Mouse (Mus musculus) hindbrain, postnatal 0 days (tissue): ENCODE results near the gene Brd7. TPM values are rescaled to one million over a fixed set of nuclear protein-coding genes. Genes with fewer than 3 reads are reported as not detected.

Source experiments
- ATAC-seq: fragments of 200-750 bp; cut with Nextera tagmentation; 2 replicates; pipeline ENCODE4 v1.8.0; 2017; ENCODE audit warnings: mild to moderate bottlenecking, moderate TSS enrichment, moderate library complexity
- DNase-seq: peaks from one replicate; pipeline ENCODE4 v3.0.0-alpha.2; 2015; ENCODE audit warnings: low spot score
- H3K27ac ChIP-seq: fragments of 300-500 bp; sonication (generic); 2 replicates; pipeline ENCODE4 v1.5.1; 2014; ENCODE audit warnings: mild to moderate bottlenecking
- H3K27me3 ChIP-seq: fragments of 300-500 bp; sonication (generic); 2 replicates; pipeline ENCODE4 v1.6.1; 2014; ENCODE audit warnings: low read length, mixed read lengths; ENCODE audit not compliant: insufficient read depth
- H3K36me3 ChIP-seq: fragments of 300-500 bp; sonication (generic); 2 replicates; pipeline ENCODE4 v1.6.1; 2014; ENCODE audit warnings: low read length, mixed read lengths; ENCODE audit not compliant: insufficient read depth
- H3K4me1 ChIP-seq: fragments of 300-500 bp; sonication (generic); 2 replicates; pipeline ENCODE4 v1.6.1; 2014; ENCODE audit warnings: antibody characterized with exemption, low read length, mixed read lengths; ENCODE audit not compliant: insufficient read depth
- H3K4me2 ChIP-seq: fragments of 300-500 bp; sonication (generic); 2 replicates; pipeline ENCODE4 v1.6.1; 2014; ENCODE audit warnings: low read depth, mild to moderate bottlenecking, low read length, moderate library complexity, mixed read lengths
- H3K4me3 ChIP-seq: fragments of 300-500 bp; sonication (generic); 2 replicates; pipeline ENCODE4 v1.5.1; 2014; ENCODE audit warnings: low read length
- H3K9ac ChIP-seq: fragments of 300-500 bp; sonication (generic); replicated peaks from 2 replicates; pipeline ENCODE4 v1.6.1; 2014; ENCODE audit warnings: mild to moderate bottlenecking, low read length, moderate library complexity, mixed read lengths
- H3K9me3 ChIP-seq: fragments of 300-500 bp; sonication (generic); 2 replicates; pipeline ENCODE4 v1.6.1; 2016; ENCODE audit warnings: low read length, mixed read lengths
- CTCF ChIP-seq: IDR thresholded peaks from 2 replicates; pipeline ENCODE4 v1.5.1; 2016; ENCODE audit warnings: antibody characterized with exemption, control low read depth, low read depth
- WGBS: fragments of 180-500 bp; shearing (Covaris S2); extraction: QIAGEN DNeasy Blood & Tissue Kit; methylation state at CpG from one replicate; pipeline ENCODE4 v1.1.7; 2014; 5-methylcytosine and 5-hydroxymethylcytosine counted together
- polyA plus RNA-seq: library from polyadenylated mRNA; unstranded; fragments of >200 nt; fragmentation: Nextera tagmentation; extraction: Ambion mirVana; gene quantifications from 2 replicates; pipeline ENCODE4 v1.2.1, GENCODE M21; 2015
- total RNA-seq: library from RNA; depleted of rRNA; stranded (reverse); fragments of >200 nt; gene quantifications from 2 replicates; pipeline ENCODE4 v1.2.3, GENCODE M21; 2014

Brd7 gene
- total and polyA plus RNA-seq, 2 experiments from 2014 or later: 15.5 to 57.8 TPM

DNA sequence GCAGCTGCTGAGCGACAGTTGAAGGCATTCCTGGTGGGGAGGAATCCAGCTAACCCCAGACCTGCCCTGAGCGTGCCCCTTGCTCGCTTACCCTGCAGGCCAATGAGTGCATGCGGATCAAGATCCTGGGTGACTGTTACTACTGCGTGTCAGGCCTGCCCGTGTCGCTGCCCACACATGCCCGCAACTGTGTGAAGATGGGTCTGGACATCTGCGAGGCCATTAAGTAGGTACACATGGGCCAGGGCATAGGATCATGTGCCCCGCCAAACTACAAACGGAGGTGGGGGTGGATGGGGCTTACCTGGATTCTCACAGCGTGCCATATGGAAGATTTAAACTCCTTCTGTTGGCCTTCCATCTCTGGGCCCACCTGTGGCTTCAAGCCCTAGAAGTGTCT lies 48.0 kb downstream of the Brd7 start:
- no peak overlapping the region for H3K4me2 ChIP-seq
- H3K27me3 ChIP-seq: no peaks in the 10 kb centered on the region
- no peak overlapping the region for H3K27ac ChIP-seq
- H3K9me3 ChIP-seq: no peaks in the 10 kb centered on the region
- 0 out of 2 replicates have a peak, but pooled peaks cover 9% of the 10 kb centered on the region for H3K4me1 ChIP-seq
- no peak for DNase-seq
- no peaks in the 10 kb centered on the region for H3K36me3 ChIP-seq
- H3K4me3 ChIP-seq: no peak overlapping the region
- no peak for ATAC-seq
- WGBS: 92% methylated on average over 12 of the region's 12 CpGs
- no peak overlapping the region for H3K9ac ChIP-seq
- no peak for TF ChIP-seq CTCF

DNA sequence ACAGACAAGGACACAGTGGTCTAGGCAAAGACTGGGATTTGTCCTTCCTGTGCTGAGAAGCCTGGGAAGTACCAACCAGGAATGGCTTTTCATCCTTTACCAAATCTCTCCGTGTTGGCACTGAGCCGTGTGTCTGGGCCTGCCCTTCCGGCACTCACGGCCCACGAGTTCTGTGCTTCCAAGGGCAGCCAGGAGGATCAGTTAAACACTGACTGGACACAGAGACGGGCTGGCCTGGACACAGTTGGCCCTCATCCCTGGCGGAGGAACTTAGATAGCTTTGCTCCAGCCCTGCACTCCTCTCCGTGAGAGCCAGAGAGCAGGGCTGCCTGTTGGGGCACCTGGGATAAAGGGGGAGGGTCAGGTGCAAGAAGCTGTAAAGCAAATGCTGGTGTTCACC lies 49.0 kb downstream of the Brd7 start:
- ATAC-seq (no peak), DNase-seq (peak; percentile 15)
- H3K4me1 ChIP-seq: 0 out of 2 replicates have a peak, but pooled peaks cover 9% of the 10 kb centered on the region
- TF ChIP-seq CTCF: no peak
- no peak overlapping the region for H3K4me2 ChIP-seq
- no peak overlapping the region for H3K27ac ChIP-seq
- H3K4me3 ChIP-seq: no peak overlapping the region
- no peak overlapping the region for H3K9ac ChIP-seq
- H3K9me3 ChIP-seq: no peaks in the 10 kb centered on the region
- WGBS: 70% methylated on average over 8 of the region's 8 CpGs
- no peaks in the 10 kb centered on the region for H3K36me3 ChIP-seq
- H3K27me3 ChIP-seq: no peaks in the 10 kb centered on the region

DNA sequence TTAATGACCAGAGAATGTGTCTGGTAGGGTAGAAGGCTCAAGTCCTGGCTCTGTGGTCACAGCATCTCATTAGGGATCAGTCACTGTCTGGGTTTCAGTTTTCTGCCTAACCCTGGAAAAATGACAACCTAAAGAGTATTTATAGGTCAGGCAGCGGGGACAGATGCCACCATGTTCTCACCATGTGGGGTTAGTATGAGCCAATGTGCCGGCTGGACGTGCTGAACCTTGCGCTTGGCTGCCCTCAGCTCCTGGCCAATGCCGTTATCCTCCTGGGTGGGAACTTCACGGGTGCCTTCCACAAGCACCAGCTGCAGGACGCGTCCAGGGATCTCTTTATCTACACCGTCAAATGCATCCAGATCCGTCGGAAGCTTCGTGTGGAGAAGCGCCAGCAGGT lies 51.7 kb downstream of the Brd7 start:
- no peak overlapping the region for H3K27ac ChIP-seq
- no peaks in the 10 kb centered on the region for H3K36me3 ChIP-seq
- no peaks in the 10 kb centered on the region for H3K4me1 ChIP-seq
- no peak for DNase-seq
- no peak for ATAC-seq
- H3K9ac ChIP-seq: no peak overlapping the region
- TF ChIP-seq CTCF: no peak
- H3K4me3 ChIP-seq: no peak overlapping the region
- 76% methylated on average over 13 of the region's 13 CpGs for WGBS
- no peaks in the 10 kb centered on the region for H3K9me3 ChIP-seq
- H3K4me2 ChIP-seq: no peak overlapping the region
- H3K27me3 ChIP-seq: no peaks in the 10 kb centered on the region

DNA sequence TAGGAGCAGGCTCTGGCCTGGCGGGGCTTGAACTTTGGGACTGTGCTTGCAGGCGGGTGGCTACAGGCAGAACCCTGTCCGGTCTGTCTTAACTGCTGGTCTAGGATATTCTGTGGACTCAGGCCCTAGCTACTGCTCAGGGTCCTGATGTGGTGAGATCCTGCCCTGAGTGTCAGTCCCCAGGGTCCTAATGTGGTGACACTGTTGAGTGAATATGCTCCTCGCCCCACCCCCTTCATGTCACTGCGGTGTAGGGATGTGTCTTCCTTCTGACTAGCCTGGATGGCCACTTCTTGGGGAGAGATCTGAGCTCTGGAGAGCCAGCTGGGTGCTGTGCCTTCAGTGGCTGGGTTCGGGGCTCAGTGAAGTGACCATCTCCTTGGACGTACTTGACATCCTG lies 52.1 kb downstream of the Brd7 start:
- Histone ChIP-seq H3K27ac (no peak overlapping the region), H3K27me3 (no peaks in the 10 kb centered on the region)
- 94% methylated on average over 7 of the region's 7 CpGs for WGBS

DNA sequence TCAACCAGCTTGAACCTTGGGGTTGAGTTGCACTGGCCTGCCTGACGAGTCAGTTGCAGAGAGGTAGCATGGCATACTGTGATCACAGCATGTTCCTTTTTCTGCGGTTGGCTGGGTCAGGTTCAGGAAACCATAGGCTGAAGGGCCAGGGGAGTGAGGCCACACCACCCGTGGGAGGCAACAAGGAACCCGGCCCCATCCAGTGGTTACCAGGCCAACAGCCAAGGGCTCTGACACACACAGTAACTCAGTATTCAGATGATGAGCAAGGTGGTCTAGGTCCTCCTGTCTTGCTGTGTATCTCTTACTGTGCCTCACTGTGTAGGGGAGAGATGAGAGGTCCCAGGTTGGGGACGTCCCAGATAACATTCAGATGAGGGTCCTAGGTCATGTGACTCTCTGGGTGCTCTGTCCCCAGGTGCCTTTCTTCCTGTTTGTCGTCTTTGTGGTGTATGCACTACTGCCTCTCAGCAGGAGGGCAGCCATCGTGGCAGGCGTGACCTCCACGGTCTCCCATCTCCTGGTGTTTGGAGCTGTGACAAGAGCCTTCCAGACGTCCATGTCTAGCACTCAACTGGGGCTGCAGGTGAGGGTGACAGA lies 52.6 kb downstream of the Brd7 start:
- Histone ChIP-seq H3K4me2 (no peak overlapping the region), H3K4me1 (no peaks in the 10 kb centered on the region), H3K36me3 (no peaks in the 10 kb centered on the region), H3K27me3 (no peaks in the 10 kb centered on the region), H3K27ac (no peak overlapping the region), H3K9me3 (no peaks in the 10 kb centered on the region), H3K9ac (no peak overlapping the region), H3K4me3 (no peak overlapping the region)
- ATAC-seq (no peak), DNase-seq (no peak)
- no peak for TF ChIP-seq CTCF
- WGBS: 73% methylated on average over 10 of the region's 10 CpGs

More for the DNA sequence above, 52.1 kb downstream of the Brd7 start:
- Histone ChIP-seq H3K4me2 (no peak overlapping the region), H3K36me3 (no peaks in the 10 kb centered on the region), H3K4me3 (no peak overlapping the region), H3K4me1 (no peaks in the 10 kb centered on the region), H3K9me3 (no peaks in the 10 kb centered on the region), H3K9ac (no peak overlapping the region)
- ATAC-seq: no peak
- no peak for TF ChIP-seq CTCF
- no peak for DNase-seq

DNA sequence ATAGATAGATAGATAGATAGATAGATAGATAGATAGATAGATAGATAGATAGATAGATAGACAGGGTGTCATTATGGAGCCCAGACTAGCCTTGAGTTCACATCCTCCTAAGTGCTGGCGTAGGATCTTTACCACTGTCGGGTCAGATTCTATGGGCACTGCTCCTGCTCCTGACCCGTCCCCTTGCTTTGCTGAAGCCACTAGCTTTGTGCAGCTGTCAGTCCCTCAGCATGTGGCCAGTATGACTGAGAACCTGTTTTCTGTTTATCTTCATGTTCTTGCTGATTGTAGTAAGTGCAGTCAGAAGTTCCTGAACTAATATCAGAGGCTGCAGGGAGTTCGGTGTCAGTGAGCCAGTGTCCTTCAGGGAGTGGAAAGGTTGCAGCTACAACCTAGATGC lies 54.3 kb downstream of the Brd7 start:
- TF ChIP-seq CTCF: no peak
- no peaks in the 10 kb centered on the region for H3K36me3 ChIP-seq
- DNase-seq (no peak), ATAC-seq (no peak)
- H3K4me3 ChIP-seq: no peak overlapping the region
- H3K27me3 ChIP-seq: no peaks in the 10 kb centered on the region
- H3K27ac ChIP-seq: no peak overlapping the region
- H3K4me2 ChIP-seq: no peak overlapping the region
- no peak overlapping the region for H3K9ac ChIP-seq
- no peaks in the 10 kb centered on the region for H3K9me3 ChIP-seq
- no peaks in the 10 kb centered on the region for H3K4me1 ChIP-seq
- WGBS: 89% methylated on average over 4 of the region's 4 CpGs

DNA sequence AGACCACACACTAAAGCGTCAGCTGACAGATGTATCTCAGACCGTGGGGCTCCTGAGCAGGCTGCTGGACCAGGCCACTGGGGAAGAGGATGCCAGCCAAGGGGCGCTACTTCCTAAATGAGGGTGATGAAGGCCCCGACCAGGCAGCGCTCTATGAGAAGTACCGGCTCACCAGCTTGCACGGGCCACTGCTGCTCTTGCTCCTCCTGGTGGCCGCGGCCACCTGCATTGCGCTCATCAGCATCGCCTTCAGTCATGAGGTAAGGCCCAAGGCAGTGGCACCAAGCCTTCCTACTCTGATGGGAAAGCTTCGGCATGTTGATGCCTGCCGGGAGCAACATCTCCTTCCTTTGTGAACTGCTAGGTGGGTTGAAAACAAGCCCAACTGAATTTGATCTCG lies 55.5 kb downstream of the Brd7 start:
- no peak for DNase-seq
- ATAC-seq: no peak

More for the DNA sequence above, 55.5 kb downstream of the Brd7 start:
- H3K4me2 ChIP-seq: no peak overlapping the region
- H3K36me3 ChIP-seq: no peaks in the 10 kb centered on the region
- no peak overlapping the region for H3K4me3 ChIP-seq
- H3K9me3 ChIP-seq: no peaks in the 10 kb centered on the region
- H3K27ac ChIP-seq: no peak overlapping the region
- H3K9ac ChIP-seq: no peak overlapping the region
- no peaks in the 10 kb centered on the region for H3K27me3 ChIP-seq
- TF ChIP-seq CTCF: peak; percentile 52
- 80% methylated on average over 14 of the region's 14 CpGs for WGBS
- no peaks in the 10 kb centered on the region for H3K4me1 ChIP-seq
